Mouse (Mus musculus) liver, adult 2 months (tissue): ENCODE data around the gene Ripk3.

ENCODE experiments used
- CTCF ChIP-seq: fragments of 200-500 bp; IDR thresholded peaks from 2 replicates; pipeline ENCODE4 v1.5.1; 2011; ENCODE audit warnings: low read depth, low read length, control low read depth
- POLR2A ChIP-seq: fragments of 200-500 bp; IDR thresholded peaks from 2 replicates; pipeline ENCODE4 v1.6.1; 2011; ENCODE audit warnings: low read length, control low read depth; ENCODE audit not compliant: insufficient read depth; ENCODE audit errors: extremely low read depth

GRCm38 (mm10) chr14:55814885-55815284 is 26.2 kb upstream of the Ripk3 start:
- TF ChIP-seq CTCF (no peak), POLR2A (no peak)
